Mouse (Mus musculus): ENCODE results near the gene Fto. TPM values are rescaled to one million over a fixed set of nuclear protein-coding genes. Genes with fewer than 3 reads are reported as not detected.

The Fto gene
- polyA plus RNA-seq, 1 experiment from 2014 or later = 120 TPM

- Histone ChIP-seq H3K27ac (replicated peaks) (no peak overlapping the region), H3K4me3 (no peak overlapping the region)
Observed at GRCm38 (mm10) chr8:91552635-91553034, 239.3 kb downstream of the Fto start.

GRCm38 (mm10) chr8:91553387-91553786 is 240.1 kb downstream of the Fto start:
- H3K4me2 ChIP-seq = no peak overlapping the region
- no peak overlapping the region for H3K4me3 ChIP-seq
- no peak overlapping the region for H3K27ac ChIP-seq (replicated peaks)
- H3K9me3 ChIP-seq = no peaks in the 10 kb centered on the region
- 0 out of 2 replicates have a peak, but pooled peaks cover 2% of the 10 kb centered on the region for H3K27me3 ChIP-seq
- 65% methylated on average over 5 of the region's 5 CpGs for WGBS
- no peak overlapping the region for H3K9ac ChIP-seq
- H3K36me3 ChIP-seq = no peaks in the 10 kb centered on the region
- H3K4me1 ChIP-seq (replicated peaks) = peaks cover 31% of the 10 kb centered on the region
- ATAC-seq (ENCODE audit: low read depth) = no peak

More at GRCm38 (mm10) chr8:91552635-91553034, 239.3 kb downstream of the Fto start:
- Histone ChIP-seq H3K9ac (no peak overlapping the region), H3K9me3 (no peaks in the 10 kb centered on the region), H3K36me3 (no peaks in the 10 kb centered on the region), H3K27me3 (0 out of 2 replicates have a peak, but pooled peaks cover 2% of the 10 kb centered on the region), H3K4me1 (replicated peaks) (peaks cover 31% of the 10 kb centered on the region), H3K4me2 (no peak overlapping the region)
- 89% methylated on average over 11 of the region's 11 CpGs for WGBS
- no peak for ATAC-seq (ENCODE audit: low read depth)

DNA sequence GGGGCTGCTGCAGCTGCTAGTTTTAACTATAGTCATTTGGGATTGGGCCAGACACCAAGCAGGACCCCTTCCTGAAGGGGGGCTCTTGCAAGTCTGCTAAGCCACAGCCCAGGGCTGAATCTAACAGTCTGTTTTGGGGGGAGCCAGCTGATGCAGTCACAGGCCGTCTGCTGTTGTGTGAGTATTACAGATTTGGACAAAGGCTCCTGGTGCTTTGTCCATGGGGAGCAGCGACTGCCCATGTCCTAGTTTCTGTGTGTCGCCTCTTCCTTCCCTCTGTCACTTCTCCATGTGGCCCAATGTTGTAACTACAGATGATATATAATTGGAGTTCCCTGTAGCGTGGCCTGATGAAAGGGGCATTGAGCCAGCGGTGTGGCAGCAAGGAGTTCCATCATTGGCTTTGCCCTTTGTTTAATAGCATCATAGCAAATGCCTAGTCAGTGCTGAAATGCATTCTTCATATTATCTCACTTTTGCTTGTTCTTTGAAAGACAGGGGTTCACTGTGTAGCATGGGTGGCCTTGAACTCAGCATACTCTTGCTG is 243.8 kb downstream of the Fto start:
- ATAC-seq (ENCODE audit: low read depth) = no peak
- peaks cover 3% of the 10 kb centered on the region; the same call in 1 of the 2 replicates for H3K27me3 ChIP-seq
- peaks cover 21% of the 10 kb centered on the region for H3K4me1 ChIP-seq (replicated peaks)
- H3K36me3 ChIP-seq = no peaks in the 10 kb centered on the region
- no peaks in the 10 kb centered on the region for H3K9me3 ChIP-seq
- no peak overlapping the region for H3K27ac ChIP-seq (replicated peaks)
- WGBS = 66% methylated on average over 5 of the region's 5 CpGs
- H3K9ac ChIP-seq = no peak overlapping the region
- H3K4me2 ChIP-seq = no peak overlapping the region
- H3K4me3 ChIP-seq = no peak overlapping the region

DNA sequence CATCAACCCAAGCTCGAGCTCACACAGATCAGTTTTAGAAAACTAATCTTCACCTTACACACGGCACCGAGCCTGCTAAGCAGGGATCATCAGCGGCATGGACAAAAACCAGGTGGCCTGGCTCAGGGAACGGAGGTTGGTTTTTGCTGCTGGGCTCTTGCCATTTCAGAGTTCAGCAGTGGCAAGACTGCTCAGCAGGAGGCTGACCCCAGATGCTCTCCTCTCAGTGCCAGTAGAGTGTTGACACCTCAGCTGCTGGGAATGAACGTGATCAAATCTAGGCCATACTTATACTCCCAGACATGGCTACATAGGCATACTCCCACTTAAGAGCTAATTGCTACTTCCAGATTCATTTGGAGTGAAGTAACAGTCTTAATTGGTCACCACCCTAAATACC is 245.1 kb downstream of the Fto start:
- Histone ChIP-seq H3K4me3 (no peak overlapping the region), H3K27ac (replicated peaks) (no peak overlapping the region), H3K36me3 (no peaks in the 10 kb centered on the region), H3K9me3 (no peaks in the 10 kb centered on the region), H3K4me2 (no peak overlapping the region), H3K27me3 (peaks cover 3% of the 10 kb centered on the region; the same call in 1 of the 2 replicates), H3K4me1 (replicated peaks) (peaks cover 17% of the 10 kb centered on the region; the same call in 1 of the 2 replicates), H3K9ac (no peak overlapping the region)
- ATAC-seq (ENCODE audit: low read depth) = no peak
- WGBS = 83% methylated on average over 6 of the region's 6 CpGs

GRCm38 (mm10) chr8:91560017-91560591 is 246.8 kb downstream of the Fto start:
- Histone ChIP-seq H3K27me3 (peaks cover 3% of the 10 kb centered on the region; the same call in 1 of the 2 replicates), H3K27ac (replicated peaks) (no peak overlapping the region), H3K9ac (no peak overlapping the region), H3K9me3 (no peaks in the 10 kb centered on the region), H3K36me3 (no peaks in the 10 kb centered on the region), H3K4me2 (no peak overlapping the region), H3K4me1 (replicated peaks) (0 out of 2 replicates have a peak, but pooled peaks cover 9% of the 10 kb centered on the region), H3K4me3 (no peak overlapping the region)
- no peak for ATAC-seq (ENCODE audit: low read depth)
- WGBS = 88% methylated on average over 6 of the region's 6 CpGs

DNA sequence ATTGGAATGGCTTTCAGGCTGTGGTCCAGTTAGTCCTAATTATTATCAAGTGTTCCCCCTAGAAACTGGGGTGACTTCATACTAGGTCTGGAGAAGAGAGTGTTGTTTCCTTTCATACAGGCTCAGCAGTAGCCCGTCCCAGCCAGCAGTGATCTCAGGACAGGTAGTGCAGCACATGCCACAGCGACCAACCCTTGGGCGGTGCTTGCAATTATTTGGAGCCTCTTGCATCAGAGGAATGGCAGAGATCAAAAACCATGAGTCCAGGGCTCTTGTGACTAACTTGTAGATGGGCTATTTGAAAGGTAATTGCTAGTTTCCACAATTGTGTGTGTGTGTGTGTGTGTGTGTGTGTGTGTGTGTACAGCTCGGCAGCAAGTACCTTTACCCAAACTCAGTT is 247.9 kb downstream of the Fto start:
- H3K27ac ChIP-seq (replicated peaks) = no peak overlapping the region
- no peak overlapping the region for H3K4me3 ChIP-seq
- H3K36me3 ChIP-seq = no peaks in the 10 kb centered on the region
- no peak overlapping the region for H3K9ac ChIP-seq
- H3K27me3 ChIP-seq = peaks cover 3% of the 10 kb centered on the region; the same call in 1 of the 2 replicates
- 93% methylated on average over 4 of the region's 4 CpGs for WGBS
- peaks cover 14% of the 10 kb centered on the region for H3K4me1 ChIP-seq (replicated peaks)
- no peak for ATAC-seq (ENCODE audit: low read depth)
- H3K4me2 ChIP-seq = no peak overlapping the region
- H3K9me3 ChIP-seq = no peaks in the 10 kb centered on the region

DNA sequence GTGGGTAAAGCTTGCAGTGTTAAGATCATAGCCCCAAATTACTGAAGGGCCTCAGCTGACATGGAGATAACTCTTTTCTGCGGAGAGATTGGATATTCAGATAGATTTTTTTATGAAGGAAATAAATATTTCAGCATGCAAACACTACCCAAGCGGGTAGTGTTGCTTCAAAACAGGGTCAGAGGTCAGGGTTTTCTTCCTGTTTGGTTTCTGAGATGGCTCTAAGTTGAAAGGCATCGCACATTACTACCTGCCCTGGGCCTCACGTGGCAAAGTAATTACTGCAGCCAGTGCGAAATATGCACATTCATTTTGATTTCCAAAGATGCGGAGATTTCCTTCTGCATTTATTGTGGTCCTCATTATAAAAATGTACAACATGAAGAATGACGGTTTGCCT is 249.3 kb downstream of the Fto start:
- Histone ChIP-seq H3K36me3 (no peaks in the 10 kb centered on the region), H3K27me3 (peaks cover 3% of the 10 kb centered on the region; the same call in 1 of the 2 replicates), H3K27ac (replicated peaks) (no peak overlapping the region), H3K4me1 (replicated peaks) (peaks cover 27% of the 10 kb centered on the region), H3K4me2 (no peak overlapping the region), H3K4me3 (no peak overlapping the region), H3K9ac (no peak overlapping the region), H3K9me3 (no peaks in the 10 kb centered on the region)
- no peak for ATAC-seq (ENCODE audit: low read depth)
- WGBS = 67% methylated on average over 7 of the region's 7 CpGs

- Histone ChIP-seq H3K36me3 (no peaks in the 10 kb centered on the region), H3K9me3 (no peaks in the 10 kb centered on the region), H3K4me2 (no peak overlapping the region), H3K4me1 (replicated peaks) (peaks cover 29% of the 10 kb centered on the region), H3K9ac (no peak overlapping the region), H3K4me3 (no peak overlapping the region), H3K27me3 (peaks cover 3% of the 10 kb centered on the region; the same call in 1 of the 2 replicates), H3K27ac (replicated peaks) (no peak overlapping the region)
- WGBS = 86% methylated on average over 3 of the region's 3 CpGs
- ATAC-seq (ENCODE audit: low read depth) = no peak
Observed at GRCm38 (mm10) chr8:91563326-91563725, 250.0 kb downstream of the Fto start.

- Histone ChIP-seq H3K9me3 (no peaks in the 10 kb centered on the region), H3K4me1 (replicated peaks) (peaks cover 35% of the 10 kb centered on the region), H3K36me3 (no peaks in the 10 kb centered on the region), H3K9ac (no peak overlapping the region), H3K27ac (replicated peaks) (no peak overlapping the region), H3K27me3 (peaks cover 7% of the 10 kb centered on the region; the same call in 1 of the 2 replicates), H3K4me3 (no peak overlapping the region), H3K4me2 (no peak overlapping the region)
- no peak; the same call in 1 of the 2 replicates for ATAC-seq (ENCODE audit: low read depth)
- 47% methylated on average over 12 of the region's 12 CpGs for WGBS
Observed at GRCm38 (mm10) chr8:91565869-91566502, 252.7 kb downstream of the Fto start.

GRCm38 (mm10) chr8:91566503-91566869 is 253.2 kb downstream of the Fto start:
- H3K36me3 ChIP-seq = no peaks in the 10 kb centered on the region
- H3K27ac ChIP-seq (replicated peaks) = no peak overlapping the region
- H3K9ac ChIP-seq = no peak overlapping the region
- peaks cover 35% of the 10 kb centered on the region for H3K4me1 ChIP-seq (replicated peaks)
- 27% methylated on average over 2 of the region's 2 CpGs for WGBS
- peaks cover 7% of the 10 kb centered on the region; the same call in 1 of the 2 replicates for H3K27me3 ChIP-seq
- no peak for ATAC-seq (ENCODE audit: low read depth)
- H3K4me3 ChIP-seq = no peak overlapping the region
- no peaks in the 10 kb centered on the region for H3K9me3 ChIP-seq
- no peak overlapping the region for H3K4me2 ChIP-seq

- Histone ChIP-seq H3K4me2 (no peak overlapping the region), H3K9ac (no peak overlapping the region), H3K27me3 (peaks cover 14% of the 10 kb centered on the region), H3K4me1 (replicated peaks) (peaks cover 36% of the 10 kb centered on the region), H3K36me3 (no peaks in the 10 kb centered on the region), H3K27ac (replicated peaks) (no peak overlapping the region), H3K4me3 (no peak overlapping the region), H3K9me3 (no peaks in the 10 kb centered on the region)
- no peak for ATAC-seq (ENCODE audit: low read depth)
- 56% methylated on average over 11 of the region's 11 CpGs for WGBS
Observed at GRCm38 (mm10) chr8:91569874-91570273, 256.5 kb downstream of the Fto start.

- H3K27me3 ChIP-seq = peaks cover 18% of the 10 kb centered on the region
- H3K4me1 ChIP-seq (replicated peaks) = peaks cover 44% of the 10 kb centered on the region
- 78% methylated on average over 7 of the region's 7 CpGs for WGBS
- no peaks in the 10 kb centered on the region for H3K36me3 ChIP-seq
- ATAC-seq (ENCODE audit: low read depth) = no peak
- H3K4me3 ChIP-seq = no peak overlapping the region
- no peaks in the 10 kb centered on the region for H3K9me3 ChIP-seq
- no peak overlapping the region for H3K4me2 ChIP-seq
- no peak overlapping the region for H3K9ac ChIP-seq
- H3K27ac ChIP-seq (replicated peaks) = no peak overlapping the region
Observed at GRCm38 (mm10) chr8:91570809-91571208, 257.5 kb downstream of the Fto start.
